Mouse (Mus musculus): Measurements from ENCODE around the gene Fut2. TPM values are rescaled to one million over a fixed set of nuclear protein-coding genes. Genes with fewer than 3 reads are reported as not detected.
"Not testable (repeated sequence)": the region's sequence is repeated elsewhere in the genome, so short reads cannot be mapped to it uniquely, and the experiment has no call there.

Fut2 gene
- total RNA-seq, 4 experiments from 2014 or later, result 0.20 to 0.27 (median 0.23) TPM; not detected in 1

DNA sequence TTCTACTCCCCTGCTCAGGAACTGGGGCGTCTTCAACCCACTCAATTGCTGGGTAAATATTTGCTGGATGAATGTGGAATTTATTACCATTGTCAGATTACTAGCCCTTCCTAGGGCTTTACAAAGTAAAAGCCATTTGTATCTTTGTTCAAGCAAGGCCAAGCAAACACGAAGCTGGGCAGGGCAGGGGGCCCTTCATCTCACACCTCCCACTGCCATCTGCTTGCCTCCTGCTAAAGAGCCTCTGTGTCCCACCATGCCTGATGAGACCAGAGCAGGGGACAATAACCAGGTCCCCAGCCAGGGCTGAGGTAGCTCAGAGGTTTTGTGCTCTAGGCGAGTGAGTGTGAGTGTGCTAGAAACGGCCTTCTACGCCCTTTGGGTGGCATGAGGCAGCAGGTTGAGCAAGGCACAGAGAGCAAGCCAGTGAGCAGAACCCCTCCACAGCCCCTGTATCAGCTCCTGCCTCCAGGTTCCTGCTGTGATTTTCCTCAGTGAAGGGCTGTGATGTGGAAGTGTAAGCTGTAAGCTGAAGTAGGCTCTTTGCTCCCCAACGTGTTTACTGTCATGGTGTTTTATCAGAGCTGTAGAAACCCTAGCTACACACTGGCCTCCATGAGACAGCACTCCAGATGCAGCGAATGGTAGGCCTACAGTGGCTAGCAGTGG lies 11.6 kb upstream of the Fut2 start:
- no peak for DNase-seq (ENCODE audit: low spot score in 2 of 2)

DNA sequence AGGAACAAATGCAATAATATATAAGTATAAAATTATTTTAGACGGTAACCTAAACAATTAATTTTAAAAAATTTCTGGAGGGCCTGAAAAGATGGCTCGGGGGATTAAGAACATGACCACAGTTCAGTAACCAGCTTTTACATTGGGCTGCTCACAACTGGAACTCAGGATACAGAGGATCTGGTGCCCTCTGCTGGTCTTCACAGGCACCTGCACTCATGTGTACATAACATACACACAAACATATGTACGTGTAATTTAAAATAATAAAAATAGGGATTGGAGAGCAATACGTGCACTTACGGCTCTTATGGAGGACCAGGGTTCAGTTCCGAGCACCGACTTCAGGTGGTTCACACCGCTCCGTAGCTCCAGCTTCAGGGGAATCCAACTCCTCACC lies 2.7 kb upstream of the Fut2 start:
- DNase-seq (ENCODE audit: low spot score in 2 of 2), result no peak

DNA sequence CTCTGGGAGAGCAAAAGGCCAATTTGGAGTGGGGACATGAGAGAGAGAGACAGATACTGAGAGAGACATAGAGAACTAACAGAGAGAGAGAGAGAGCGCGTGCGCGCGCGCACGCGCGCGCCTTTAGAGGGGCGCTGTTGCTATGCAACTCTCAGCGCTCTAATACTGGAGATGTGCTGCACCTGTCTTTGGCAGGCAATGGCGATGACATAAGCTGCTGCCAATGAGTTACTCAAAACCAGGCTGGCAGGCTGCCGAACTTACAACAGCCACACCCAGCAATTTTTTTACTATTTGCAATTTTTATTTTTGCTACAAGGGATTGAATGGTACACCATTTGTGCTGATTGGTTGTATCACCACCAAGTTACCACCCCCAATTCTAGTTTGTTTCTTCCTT lies 1.6 kb upstream of the Fut2 start:
- peak in 1 of 2 experiments; percentile 55 for DNase-seq (ENCODE audit: low spot score in 2 of 2)

DNA sequence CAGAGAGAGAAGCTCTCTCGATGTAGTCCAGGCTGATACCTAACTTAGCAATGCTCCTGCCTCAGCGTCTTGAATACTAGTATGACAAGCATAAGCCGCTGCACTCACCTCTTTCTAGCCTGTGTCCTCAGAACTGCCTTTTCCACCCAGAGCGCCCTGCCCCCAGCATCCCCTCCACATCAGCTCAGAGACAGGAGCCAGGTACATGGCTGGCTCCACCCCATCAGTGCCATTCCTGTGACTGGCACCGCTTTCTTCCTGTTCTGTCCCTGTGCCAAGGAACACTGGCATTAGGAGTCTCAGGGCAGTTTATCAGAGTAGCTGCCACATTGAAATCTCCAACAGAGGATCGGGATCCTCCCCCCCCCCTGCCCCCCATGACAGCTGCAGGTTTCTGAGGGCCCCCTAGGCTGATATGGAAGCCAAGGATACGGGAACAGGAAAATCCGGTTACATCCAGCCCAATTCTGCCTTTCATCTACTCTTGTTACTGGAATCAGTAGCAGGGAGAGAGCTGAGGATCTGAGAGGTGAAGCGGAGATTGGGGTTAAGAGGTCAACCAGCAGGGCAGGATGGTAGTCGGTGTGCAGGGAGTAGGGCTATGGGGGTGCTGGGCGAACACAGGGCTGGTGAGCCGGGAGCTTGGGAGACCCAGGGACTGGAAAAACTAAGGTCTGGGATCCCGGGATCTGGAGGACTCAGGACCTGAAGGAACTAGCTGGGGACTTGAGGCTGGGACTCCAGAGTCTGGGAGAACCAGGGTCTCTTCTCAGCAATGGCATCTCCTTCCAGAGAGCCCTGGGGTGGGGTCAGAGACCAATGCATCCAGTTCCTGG lies 673 bp downstream of the Fut2 start:
- no peak for DNase-seq (ENCODE audit: low spot score in 2 of 2)

DNA sequence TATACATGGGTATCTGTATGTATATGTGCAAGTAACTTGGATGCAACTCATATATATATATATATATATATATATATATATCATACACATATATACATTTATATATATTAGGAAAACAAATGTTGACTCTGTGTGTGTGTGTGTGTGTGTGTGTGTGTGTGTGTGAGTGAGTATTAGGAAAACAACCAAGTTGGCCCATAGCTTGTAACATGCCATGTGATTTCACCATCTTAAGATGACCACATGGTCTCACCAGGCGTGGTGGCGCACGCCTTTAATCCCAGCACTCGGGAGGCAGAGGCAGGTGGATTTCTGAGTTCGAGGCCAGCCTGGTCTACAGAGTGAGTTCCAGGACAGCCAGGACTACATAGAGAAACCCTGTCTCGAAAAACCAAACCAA lies 4.5 kb downstream of the Fut2 start:
- not testable (repeated sequence) for DNase-seq (ENCODE audit: low spot score in 2 of 2)

DNA sequence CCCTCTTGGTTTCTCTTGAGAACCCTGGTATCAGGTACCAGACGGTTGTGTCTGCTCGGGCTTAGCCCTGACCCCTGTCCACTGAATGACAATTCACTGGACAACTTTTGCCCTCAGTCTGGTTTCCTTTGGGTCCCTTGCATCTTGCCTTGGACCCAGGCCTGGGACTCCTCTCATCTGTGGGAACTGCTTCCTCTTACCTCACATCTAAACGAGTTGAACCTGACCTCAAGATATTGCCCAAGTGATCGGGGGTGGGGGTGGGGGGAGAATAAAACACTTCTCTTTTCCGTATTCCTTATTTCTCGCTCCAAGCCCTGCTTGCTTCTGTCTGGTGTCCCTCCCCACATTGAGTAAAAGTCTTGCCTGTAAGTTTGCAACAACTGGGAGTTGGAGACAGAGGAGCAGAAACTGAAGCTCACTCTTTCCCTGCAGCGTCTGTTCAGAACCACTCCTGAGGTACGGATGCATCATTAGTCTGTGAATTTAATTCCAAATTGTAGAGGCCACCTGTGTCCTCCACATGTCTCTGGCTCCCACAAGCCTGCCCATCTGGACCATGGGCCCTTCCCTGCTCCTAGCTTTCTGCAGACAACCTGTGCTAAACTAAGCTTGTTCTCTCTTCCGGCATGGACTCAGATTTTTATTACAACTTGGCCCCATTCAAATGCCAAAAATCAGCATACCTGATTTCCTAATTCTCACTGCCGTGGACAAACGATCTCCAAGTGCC lies 5.3 kb downstream of the Fut2 start:
- DNase-seq (ENCODE audit: low spot score in 2 of 2), result no peak

DNA sequence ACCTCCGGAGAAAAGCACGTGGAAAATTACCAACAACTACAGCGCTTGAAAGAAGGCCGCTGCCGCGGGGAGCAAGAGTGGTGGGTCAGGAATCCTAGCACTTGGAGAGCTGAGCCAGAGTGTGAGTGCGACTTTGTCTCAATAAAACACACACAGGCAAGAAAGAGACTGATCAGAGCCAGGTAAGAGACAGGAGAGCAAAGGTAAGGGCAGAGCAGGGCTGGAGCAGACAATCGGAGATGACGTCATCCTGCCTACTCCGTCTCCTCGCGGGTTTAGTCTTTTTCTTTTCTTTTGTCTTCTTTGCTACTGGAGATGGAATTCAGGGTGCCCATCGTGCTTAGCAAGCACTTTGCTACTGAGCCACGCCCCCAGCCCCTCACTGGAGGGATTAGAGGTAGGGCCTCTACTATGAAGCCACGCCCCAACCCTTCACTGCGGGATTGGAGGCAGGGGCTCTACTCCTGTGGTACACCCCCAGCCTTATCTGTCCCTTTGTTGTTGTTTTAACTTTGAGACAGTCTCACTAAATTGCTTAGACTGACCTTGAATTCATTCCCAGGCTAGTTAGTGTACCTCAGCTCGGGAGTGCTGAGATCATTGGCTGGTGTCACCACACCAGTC lies 11.7 kb downstream of the Fut2 start:
- DNase-seq (ENCODE audit: low spot score in 2 of 2), result no peak

DNA sequence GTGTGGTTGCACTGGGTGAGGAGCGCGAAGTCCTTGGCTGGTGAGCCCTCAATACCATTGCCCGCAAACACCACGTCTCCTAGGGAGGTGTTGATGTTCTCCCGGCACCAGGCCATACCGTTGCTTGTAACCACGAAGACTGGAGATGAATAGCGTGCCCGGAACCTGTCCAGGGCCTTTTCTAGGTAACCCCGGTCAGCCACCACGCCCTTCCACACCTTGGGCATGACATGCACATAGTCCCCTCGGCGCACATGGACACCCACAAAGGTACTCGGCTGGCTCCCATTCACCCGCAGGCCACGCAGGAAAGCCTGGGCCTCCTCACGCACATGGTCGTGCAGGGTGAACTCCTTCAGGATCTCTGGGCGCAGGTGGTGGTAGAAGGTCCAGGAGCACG lies 15.7 kb downstream of the Fut2 start:
- not testable (repeated sequence) for DNase-seq (ENCODE audit: low spot score in 2 of 2)

DNA sequence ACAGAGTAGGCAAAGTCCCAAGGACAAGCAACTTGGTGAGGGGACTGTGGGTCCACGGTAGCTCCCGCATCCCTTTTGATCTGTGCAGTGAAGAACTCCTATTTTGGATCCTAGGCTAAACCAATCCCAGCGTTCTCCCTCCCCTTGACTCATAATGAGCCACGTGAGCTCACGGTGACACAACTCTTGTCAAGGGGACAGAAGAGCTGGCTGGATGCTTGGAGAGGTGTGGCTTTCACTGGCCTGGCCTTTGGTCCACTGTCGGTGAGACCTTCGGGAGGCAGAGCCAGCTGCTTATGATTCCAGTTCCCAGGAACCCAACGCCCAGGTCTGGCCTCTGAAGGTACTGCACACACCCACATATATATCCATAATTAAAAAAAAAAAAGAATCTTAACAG lies 16.8 kb downstream of the Fut2 start:
- DNase-seq (ENCODE audit: low spot score in 2 of 2), result no peak

DNA sequence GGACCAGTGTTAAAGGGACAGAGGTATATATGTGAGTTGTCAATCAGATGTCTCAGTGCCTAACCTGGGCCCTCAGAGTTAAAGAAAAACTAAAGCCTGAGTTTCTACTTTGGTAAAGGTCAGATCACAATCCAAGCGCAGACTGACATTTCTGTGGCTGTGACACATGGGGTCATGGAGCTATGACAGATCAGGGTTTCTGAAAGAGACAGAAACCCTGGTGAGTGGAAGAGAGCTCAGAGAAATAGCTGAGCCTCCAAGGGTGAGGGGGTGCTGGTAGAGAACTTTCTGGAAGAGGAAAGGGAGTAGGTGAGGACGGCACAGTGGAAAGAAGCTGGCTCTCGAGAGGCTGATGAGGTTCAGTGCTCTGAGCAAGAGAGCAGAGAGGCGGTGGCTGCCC lies 19.5 kb downstream of the Fut2 start:
- no peak for DNase-seq (ENCODE audit: low spot score in 2 of 2)

DNA sequence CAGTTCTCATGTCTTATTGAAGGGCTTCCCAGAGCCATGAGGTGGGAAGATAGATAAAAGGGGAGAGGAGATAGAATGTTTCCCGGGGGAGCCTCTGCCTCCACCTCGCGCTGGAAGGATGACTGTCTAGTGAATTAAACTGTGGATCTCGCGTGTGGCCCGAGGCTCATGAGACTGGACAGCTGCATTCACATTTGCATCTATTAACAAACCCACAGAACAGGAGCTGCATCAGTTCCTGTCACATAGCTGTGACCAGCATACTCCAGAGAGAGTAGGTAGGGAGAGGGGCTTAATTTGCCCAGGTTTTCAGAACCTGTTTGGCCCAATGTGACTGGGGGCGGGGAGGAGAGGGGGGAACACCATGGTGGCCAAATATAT lies 20.6 kb downstream of the Fut2 start:
- DNase-seq (ENCODE audit: low spot score in 2 of 2), result no peak

DNA sequence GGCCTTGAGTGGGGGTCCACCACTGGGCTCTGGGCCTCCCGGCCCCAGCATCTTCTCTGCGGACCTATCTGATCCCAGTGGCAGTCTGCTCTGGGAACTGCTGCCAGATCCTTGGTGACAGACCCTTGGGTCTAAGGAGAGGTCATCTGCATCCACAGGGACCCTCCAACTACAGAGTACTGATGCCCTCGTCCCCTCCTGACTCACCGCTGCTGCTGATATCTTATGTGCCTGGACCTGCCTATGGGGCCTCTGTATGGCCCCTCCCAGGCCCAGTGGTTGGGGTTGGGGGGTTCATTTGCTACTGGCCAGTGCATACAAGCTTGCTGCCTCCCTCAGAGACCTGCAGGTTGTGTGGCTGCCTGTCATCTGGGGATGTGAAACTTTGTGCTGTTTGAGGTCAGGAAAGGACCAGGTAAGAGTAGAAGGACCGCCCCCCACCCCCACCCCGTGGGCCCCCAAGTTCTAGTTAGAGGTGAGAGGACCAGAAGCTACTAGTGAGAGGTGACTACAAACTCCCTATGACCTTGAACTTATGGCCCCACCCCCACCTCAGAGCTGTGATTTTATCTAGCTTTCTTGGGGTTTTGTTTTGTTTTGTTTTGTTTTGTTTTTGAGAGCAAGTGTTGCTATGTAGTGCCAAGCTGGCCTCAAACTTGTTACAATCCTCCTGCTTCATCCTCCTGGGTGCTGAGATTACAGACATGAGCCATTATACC lies 21.2 kb downstream of the Fut2 start:
- DNase-seq (ENCODE audit: low spot score in 2 of 2), result no peak

DNA sequence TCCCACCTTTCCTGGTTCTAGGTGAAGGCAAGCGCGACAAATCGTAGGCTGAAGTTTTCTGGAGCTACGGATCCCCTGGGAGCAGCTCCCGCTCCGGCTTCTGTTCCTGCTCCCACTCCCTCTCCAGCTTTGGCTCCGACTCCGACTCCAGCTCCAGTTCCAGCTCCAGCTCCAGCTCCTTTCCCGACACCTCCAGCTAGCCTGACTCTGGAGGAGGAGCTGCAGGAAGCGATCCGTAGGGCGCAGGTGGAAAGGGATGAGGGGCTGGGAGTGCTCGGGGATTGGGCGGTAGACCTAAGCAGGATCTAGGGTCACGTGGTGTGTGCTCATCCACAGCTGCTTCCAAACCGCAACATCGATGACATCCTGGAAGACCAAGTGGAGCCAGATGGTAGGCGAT lies 22.0 kb downstream of the Fut2 start:
- peak; percentile 64 to 72 for DNase-seq (ENCODE audit: low spot score in 2 of 2)

DNA sequence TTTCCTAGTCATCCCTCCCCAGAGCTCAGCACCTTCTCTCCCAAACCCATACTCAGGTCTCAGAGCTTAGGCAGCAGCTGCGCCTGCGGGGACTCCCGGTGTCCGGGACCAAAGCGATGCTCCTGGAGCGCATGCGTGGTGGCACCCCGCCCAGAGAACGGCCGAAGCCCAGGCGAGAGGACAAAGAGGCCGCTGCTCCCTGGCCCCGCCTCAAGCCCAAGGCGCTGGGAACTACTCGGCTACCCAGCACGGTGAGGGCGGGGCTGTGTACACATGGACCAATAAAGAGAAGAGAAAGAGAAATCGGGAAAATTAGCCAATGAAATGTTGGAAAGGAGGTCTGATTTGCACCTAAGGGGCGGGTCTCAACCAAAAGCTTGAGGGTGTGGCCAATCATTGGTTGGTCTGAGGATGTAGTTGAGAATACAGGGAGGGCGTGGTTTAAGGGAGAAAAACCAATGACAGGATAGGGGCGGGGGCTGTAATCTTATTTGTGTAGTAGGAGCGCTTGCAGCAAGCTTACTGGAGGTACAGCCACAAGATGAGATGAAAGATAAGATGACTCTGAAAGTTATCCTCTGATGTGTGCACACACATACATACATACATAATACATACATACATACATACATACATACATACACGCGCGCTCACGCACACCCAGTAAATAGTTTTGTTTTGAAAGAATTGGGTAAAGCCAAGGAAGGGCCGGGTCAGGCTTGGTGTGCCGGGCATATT lies 22.6 kb downstream of the Fut2 start:
- peak; percentile 90 to 94 for DNase-seq (ENCODE audit: low spot score in 2 of 2)

DNA sequence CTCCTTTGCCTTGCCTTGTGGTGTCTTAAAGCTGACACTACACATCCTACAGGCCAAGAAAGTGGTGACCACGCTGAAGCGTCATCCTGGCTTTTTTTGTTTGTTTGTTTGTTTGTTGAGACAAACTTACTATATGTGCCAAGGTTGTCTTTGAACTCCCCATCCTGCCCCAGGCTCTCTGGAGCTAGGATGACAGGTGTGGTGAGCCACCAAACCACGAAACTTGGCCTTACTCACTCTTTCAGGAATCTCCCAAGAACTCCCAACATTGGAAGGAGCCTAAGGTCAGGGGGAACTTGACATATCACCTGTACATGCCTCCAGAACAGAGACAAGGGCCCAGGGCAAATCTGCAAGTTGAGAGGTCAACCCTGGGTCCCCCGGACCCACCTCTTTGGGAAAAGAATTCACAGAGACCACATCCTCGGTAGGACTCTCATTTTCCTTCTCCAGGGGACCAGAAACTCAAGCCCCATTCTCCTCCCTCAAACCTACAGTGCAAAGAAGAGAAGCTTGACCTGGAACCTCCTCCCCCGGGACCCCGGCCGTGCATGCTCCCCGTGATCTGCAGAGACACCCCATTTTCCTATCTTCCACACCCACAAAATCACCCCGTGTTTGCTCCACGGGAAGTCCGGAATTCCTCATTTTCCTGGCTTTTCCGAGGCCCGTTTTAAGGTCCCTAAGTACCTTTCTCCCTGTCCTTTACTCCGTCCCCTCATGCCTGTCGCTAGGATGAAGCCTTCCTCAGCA lies 23.5 kb downstream of the Fut2 start:
- no peak for DNase-seq (ENCODE audit: low spot score in 2 of 2)

DNA sequence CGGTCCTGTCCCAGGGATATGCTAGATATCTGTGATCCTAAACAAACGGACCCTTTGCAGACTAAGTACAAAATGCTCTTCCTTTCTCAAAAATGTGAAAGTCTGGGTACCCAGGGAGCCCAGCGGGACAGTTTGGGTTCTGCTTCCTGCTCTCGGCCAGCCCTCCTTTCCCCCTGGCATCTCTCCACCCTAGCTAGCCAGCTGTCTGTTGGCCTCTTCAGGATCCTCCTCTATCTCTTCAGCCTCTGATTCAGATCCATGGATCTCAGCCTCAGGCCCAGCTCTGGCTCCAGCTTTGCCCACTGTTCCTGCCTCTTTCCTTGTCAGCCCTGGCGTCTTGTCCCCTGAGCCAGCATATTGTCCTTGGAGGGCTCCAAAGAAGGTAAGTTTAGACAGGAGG lies 24.1 kb downstream of the Fut2 start:
- DNase-seq (ENCODE audit: low spot score in 2 of 2), result no peak

DNA sequence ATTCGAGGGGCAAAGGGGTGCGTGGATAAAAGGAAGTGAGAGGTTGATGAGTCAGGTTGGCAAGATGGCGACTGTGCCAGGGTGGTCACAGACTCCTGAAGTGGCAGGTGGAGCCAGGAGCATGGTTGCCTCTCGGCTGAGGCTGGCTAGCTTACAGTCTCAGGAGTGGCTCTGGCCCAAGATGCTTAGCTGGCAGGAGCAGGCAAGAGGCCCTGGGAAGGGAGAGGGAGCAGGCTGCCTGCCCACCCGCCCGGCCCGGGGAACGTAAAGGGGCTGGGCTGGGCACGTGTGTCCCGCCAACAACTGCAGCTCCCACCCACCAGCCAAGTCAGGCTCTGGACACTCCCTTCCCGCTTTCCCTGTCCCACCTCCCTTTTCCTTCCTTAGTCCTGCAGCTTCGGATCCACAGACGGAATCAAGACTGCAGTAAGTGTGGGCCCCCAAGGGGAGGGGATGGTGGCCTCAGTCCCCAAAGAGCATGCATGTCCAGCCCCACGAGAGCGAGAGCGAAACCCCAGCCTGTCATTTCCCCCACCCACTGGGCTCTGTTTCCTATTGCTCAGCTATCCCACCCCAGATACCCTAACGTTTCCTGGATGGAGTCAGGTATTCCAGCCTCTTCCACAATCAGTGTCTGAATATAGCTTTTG lies 24.7 kb downstream of the Fut2 start:
- no peak for DNase-seq (ENCODE audit: low spot score in 2 of 2)

DNA sequence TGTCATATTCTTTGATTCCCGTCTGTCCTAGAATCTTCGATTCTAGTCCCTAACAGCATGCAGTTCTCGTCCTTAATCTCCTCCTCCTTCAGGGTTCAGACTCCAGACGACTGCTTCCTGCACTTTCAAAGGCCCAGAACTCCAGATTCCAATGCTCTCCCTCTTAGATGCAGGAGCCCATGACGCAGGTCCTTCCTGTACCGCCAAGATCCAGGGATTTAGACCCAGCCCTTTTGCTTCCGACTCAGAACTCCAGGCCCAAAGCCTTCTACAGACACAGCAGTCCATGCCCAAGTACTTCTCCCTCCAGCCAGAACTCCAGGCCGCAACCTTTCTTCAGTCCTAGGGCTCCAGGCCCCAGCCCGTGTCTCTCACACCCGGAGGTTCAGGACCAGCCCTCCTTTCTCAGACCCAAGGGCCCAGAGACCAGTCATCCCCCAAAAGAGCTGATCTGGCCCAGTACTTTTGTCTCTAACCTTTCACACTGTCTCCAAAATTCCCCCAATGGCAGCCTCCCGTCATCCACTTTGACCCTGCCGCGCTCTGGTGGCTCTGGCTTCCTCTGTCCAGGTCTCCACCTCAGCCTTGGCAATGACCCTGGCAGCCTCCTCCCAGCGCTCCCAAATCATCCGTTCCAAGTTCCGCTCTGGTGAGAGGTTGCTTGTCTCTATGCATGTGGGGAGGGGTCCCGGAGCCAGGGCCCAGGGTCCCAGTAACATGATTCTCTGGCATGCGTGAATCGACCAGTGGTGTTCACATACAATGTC lies 25.8 kb downstream of the Fut2 start:
- DNase-seq (ENCODE audit: low spot score in 2 of 2), result no peak

All from layer of hippocampus, adult 8-10 months (tissue).